Mouse (Mus musculus): ENCODE measurements around the gene Lypd6b. TPM values are rescaled to one million over a fixed set of nuclear protein-coding genes. Genes with fewer than 3 reads are reported as not detected.

Gene Lypd6b
- total RNA-seq, 1 experiment from 2014 or later = not detected

DNA sequence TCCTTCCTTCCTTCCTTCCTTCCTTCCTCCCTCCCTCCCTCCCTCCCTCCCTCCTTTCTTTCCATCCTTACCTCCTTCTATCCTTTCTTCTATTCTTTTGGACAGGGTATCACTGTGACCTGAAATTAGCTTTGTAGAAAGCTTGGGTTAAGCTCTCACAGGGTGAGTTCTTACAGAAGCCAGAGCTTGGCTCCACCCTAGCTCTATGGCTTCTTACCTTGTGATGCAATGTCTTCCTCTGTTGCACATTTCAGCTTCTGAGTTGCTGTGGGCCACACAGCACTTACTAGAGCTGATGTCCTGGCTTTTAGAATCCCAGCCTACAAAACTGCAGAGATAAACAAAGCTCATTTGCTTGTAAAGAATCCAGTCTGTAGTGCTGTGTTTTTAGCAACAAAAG, 64.5 kb downstream of the Lypd6b start:
- ATAC-seq (replicated peaks; ENCODE audit: insufficient number of reproducible peaks, low FRiP score, low TSS enrichment, poor library complexity, severe bottlenecking) = no peak

DNA sequence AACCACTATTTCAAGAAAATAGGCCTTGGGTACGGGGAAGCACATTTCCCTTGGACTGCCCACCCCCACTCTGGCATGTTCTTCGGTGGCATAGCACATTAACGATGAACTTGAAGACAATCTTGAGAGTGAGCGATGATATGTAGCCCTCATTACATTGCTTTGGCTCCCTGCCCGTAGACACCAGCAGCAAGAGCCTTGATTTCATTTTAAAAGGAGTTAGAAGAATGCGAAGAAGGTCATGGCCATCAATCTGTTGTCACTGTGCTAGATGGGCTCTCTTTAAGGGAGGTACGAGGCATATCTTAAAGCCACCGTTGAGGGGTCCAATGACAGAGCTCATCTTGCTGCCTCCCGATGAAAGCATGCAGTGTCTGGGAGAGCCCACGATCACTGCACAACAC, 68.7 kb downstream of the Lypd6b start:
- ATAC-seq (replicated peaks; ENCODE audit: insufficient number of reproducible peaks, low FRiP score, low TSS enrichment, poor library complexity, severe bottlenecking) = no peak

DNA sequence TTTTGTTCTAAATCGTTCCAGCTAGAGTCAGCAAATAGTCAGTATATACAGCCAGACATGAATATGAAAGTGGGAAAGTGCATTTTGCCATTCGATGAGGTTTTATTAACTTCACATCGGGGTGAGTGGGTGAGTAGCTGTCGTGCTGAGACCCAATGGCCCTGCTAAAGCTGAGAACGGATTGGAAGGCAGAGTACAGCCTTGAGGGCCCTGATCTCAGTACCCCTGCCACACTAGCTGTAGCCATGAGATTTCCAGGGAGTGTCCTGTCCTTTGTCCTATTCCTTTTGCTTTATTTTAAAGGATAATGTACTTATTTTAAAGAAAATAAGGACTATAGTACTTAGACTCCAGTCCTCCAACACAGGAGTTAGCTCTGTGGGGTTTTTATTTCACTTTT, 69.1 kb downstream of the Lypd6b start:
- no peak for ATAC-seq (replicated peaks; ENCODE audit: insufficient number of reproducible peaks, low FRiP score, low TSS enrichment, poor library complexity, severe bottlenecking)

DNA sequence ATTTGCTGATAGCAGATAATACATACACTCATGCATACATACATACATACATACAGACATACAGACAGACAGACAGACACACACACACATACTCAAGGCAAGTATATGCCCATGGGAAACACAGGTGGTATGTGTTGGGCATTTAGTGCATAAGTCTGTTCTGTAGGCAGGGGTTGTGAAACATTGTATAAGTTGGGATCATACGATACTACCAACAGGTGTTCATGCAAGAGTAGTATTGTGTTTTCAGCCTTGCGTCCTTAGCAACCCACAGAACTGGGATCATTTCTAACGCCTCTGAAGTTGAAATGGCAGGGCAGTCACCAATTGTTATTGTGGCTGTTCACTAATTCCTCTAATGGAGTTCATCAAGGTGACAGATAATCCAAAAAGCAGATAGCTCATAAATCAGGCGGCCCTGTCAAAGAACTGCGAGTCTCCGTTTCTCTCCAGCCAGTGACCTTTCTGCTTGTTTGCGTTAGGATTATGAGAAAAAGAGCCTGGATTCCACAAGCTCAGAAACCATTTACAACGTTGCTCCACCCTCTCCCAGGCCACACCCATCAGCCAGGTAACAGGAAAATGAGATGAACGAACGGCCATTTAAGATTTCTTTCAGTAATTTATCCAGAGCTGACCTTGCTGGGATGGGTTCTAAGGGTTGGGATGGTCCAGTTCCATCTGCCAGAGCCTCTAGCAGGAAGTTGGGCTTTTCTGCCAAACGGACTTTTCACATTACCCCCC, 72.9 kb downstream of the Lypd6b start:
- no peak for ATAC-seq (replicated peaks; ENCODE audit: insufficient number of reproducible peaks, low FRiP score, low TSS enrichment, poor library complexity, severe bottlenecking)

DNA sequence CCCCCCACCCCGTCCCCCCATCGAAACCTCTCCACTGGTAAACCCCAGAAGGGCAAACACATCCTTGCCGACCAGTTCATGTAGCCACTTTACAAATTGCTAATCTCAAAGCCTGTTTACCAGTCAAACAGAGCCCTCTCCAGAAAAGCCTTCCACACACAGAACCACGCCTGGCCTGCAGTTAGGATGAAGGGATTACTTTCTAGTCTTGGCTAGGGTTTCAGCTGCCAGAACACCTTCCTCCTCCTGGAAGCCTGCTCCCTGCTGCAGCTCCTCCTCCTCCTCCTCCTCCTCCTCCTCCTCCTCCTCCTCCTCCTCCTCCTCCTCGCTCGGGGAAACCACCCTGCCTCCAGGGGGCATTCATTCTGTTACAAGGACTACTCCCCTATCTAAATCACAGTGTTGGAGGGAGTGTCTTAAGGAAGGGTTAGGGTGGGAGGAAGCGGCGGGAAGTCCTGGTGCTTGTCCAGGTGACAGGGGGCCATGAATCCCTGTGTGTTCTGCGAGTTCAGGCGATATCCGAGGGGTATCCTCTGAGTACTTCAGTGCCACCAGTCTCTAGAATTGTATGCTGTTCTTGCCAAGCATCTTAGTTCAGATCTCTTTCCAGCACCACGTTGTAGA, 73.6 kb downstream of the Lypd6b start:
- ATAC-seq (replicated peaks; ENCODE audit: insufficient number of reproducible peaks, low FRiP score, low TSS enrichment, poor library complexity, severe bottlenecking) = no peak

DNA sequence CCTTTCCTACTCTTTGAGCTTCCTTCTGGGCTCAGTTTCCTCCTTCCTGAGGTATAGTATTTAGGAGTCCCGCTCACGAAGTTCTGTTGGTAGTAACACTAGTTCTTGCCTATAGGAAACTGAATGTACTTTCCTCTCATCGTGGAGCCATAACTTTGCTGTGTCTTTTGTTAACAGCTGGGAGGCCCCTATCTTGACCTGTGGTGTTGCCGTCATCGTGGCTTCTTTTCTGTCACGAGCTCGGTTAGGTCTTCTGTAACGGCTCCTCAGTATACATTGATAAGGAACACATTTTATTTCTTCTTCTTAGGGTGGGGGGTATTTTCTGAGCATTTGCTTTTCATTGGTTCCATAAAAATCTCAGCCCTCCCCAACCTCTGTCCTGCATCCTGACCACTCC, 74.2 kb downstream of the Lypd6b start:
- no peak for ATAC-seq (replicated peaks; ENCODE audit: insufficient number of reproducible peaks, low FRiP score, low TSS enrichment, poor library complexity, severe bottlenecking)

DNA sequence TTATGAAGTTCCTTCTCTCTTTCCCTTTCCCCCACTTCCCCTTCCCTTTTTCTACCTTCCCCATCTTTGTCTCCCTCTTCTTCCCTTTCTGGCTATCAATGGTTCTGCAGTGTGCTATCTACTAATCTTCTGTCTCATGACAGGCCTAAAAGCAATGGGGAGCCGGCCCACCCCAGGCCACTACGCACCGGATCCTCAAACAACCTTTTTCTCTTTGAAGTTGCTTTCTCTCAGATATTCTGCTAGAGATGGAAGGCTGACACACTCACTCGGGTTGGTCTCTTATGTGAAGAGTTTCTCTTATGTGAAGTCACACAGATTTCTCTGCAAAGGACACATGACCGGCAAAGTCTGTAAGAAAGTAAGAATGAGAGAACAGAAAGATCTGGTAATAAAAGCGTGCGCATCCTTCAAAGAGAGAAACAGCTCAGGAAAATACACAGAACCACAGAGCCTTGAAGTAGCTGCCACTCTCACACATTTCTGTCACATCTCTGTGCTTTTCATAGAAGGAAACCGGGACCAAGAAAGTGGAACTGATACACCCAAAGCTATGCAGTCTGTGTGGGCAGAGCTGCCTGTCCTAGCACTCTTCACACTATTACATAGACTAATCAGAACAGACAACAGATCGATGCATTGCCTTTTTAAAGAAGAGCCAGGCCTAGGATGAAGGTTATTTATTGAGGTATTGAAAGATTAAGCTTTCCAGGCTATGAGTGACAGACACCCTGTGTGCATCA, 80.8 kb downstream of the Lypd6b start:
- ATAC-seq (replicated peaks; ENCODE audit: insufficient number of reproducible peaks, low FRiP score, low TSS enrichment, poor library complexity, severe bottlenecking) = no peak

DNA sequence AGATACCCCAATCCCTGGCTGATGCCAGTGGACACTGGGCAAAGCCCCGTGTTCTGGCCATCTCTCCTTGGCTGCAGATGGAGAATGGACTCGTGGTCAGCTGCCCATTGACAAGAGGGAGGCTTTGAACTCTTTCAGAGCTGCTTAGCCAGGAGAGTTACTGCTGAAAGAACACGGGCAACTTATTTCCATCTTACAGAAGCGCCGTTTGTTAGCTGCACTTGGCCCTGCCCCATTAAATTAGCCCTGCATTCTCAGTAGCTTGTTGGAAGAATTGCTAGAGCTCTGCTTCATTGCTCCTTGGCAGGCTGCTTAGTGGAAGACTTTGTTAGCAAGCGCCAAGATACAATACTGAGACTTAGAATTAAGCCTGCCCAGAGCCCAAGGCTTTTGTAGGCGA, 81.6 kb downstream of the Lypd6b start:
- ATAC-seq (replicated peaks; ENCODE audit: insufficient number of reproducible peaks, low FRiP score, low TSS enrichment, poor library complexity, severe bottlenecking) = no peak

DNA sequence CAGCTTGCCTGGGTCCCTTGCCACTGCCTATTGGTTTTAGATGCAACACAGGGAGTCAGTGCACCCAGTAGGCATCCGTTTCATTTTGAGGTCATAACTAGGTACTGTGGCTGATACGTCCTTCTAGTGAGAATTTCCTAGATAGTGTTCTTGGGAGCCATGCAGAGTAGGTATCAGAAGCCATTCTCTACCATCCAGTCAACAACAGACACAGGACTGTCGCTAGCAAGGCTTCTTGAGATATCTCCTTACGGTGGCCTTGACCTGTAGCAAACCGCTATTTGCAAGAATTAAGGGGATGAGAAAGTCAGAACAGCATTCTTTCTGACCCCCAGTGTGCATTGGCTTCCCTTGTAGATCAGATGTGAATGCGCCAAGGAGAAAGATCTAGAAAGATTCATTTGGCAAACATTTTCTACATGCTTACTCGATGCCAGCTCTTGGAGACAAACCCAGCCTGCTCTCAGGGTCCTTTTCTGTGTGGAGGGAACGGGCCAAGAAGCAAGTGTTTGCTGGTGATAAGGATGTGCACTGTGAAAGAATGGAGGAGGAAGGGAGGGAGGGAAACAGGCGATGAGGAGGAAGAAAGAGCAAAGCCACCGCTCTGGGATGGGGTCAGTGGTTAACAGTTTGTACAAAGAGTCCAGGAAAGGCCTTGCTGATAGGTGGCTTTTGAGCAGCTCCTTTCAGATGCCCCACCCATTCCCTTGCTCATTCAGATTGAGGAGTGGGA, 82.5 kb downstream of the Lypd6b start:
- ATAC-seq (replicated peaks; ENCODE audit: insufficient number of reproducible peaks, low FRiP score, low TSS enrichment, poor library complexity, severe bottlenecking) = no peak

DNA sequence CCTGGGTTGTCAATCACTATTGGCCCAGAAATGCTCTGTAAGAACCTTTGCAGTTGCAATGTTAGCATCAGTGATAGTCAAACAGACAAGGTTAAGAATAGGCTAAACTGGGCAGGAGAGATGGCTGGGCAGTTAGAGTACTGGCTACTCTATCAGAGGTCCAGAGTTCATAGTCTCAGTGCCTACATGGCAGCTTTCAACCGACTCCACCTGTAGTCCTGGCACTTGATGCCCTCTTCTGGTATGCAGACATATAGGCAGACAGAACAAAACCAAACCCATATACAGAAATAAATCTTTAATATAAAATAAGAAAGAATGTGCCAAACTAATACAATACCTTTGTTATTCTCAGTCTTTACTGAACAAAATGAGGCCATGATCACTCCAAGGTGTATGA, 83.5 kb downstream of the Lypd6b start:
- ATAC-seq (replicated peaks; ENCODE audit: insufficient number of reproducible peaks, low FRiP score, low TSS enrichment, poor library complexity, severe bottlenecking) = no peak

DNA sequence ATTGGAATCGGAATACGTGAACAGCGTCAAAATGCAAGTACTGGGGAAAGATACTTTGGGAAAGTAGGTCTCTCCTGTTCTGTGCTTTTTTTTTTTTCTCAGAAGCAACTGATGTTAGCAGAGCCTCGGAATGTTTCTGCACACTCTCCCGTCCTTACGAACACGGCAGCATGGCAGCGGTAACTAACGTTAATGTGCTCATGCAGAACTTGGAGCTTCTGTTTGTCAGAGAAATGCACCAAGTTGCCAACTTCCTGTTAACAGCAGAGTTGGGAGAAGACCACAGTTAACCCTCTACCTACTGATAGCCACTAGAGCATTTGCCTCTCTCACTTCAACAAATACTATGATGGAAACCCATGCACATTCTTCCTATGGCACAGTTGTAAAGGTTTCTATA, 93.0 kb downstream of the Lypd6b start:
- ATAC-seq (replicated peaks; ENCODE audit: insufficient number of reproducible peaks, low FRiP score, low TSS enrichment, poor library complexity, severe bottlenecking) = no peak

DNA sequence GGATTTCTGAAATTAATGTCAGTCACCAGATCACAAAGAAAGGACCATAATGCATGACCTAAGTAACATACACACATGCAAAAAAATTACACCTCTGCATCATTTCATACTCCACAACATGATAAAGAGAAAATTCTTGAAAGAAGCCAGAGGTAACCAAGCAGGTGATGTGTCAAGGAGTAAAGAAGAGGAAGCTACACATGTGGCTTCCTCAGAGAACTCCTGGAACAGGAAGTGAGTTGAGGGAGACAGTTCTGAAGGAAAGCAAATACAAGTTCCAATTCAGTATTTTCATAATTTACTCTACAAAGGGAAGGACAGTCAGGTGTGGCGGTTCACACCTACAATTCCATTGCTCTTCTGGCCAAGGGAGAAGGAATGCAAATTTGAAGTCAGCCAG, 93.5 kb downstream of the Lypd6b start:
- ATAC-seq (replicated peaks; ENCODE audit: insufficient number of reproducible peaks, low FRiP score, low TSS enrichment, poor library complexity, severe bottlenecking) = no peak

DNA sequence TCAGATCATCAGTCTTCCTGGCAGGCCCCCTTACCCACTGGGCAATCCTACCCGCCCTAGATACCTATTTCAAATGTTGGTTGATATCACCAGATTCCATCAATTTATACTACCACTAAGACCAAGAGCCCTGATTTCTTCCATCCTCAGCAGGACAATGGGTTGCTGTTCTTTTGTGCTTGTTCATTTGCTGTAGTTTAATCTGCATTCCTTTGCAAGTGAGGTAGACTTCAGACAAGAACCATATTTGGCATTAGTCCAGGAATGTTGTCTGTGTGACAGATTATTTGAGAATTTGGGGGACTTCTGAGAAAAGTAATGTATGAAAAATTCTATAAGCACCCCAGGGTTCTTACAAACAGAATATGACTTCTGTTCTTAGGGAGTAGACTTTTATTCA, 95.0 kb downstream of the Lypd6b start:
- no peak for ATAC-seq (replicated peaks; ENCODE audit: insufficient number of reproducible peaks, low FRiP score, low TSS enrichment, poor library complexity, severe bottlenecking)

DNA sequence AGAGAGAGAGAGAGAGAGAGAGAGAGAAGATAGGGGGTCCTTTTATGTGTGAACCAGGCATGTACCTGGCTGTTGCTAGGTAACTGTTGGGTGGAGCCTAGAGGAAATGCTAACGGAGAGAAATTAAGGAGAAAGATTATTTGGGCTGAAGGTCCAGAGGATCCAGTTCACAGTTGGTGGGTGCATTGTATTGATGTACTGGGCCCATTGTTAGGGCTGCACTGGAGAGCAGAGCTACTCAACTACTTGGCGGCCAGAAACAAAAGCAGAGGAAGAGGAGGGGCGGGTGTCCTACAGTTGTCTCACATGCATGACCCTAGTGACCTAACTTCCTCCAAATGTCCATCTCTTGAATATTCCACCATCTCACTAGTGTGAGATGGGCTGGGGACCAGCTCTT, 96.5 kb downstream of the Lypd6b start:
- ATAC-seq (replicated peaks; ENCODE audit: insufficient number of reproducible peaks, low FRiP score, low TSS enrichment, poor library complexity, severe bottlenecking) = no peak

DNA sequence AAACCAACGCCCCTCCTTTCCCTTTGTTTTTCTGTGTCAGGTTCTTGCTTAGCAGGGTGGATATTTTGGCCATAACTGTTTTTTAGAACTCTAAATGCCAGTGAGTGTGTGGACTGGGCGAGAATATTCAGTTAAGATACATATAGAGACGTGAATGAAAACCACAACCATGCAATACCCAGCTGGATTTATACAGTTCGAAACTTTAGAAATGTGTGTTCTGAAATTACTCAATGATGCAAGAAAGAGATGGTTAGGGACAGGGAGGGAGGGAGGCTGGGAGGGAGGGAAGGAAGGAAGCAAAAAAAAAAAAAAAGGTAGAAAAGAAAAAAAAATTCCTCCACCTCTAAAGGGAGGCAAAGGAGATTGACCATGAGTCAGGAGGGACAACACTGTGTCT, 98.7 kb downstream of the Lypd6b start:
- ATAC-seq (replicated peaks; ENCODE audit: insufficient number of reproducible peaks, low FRiP score, low TSS enrichment, poor library complexity, severe bottlenecking) = no peak

DNA sequence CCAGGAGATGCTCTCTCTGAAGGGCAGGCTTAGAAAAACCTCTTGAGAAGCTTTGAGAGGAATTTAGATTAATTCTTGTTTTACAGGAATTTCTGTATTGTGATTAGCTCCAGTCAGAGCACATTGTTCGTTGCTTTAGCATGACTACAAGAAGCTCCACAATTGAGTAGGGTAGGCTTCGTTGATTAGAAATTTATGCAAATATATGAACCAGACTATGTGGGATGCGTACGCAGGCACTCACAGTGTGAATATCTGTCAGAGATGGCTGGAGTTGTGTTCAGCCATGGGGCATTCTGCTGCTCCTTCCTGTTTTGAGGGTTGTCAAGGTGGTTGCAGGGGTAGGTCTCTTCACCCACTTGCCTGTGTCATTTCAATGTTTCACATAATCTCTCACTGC, 100.9 kb downstream of the Lypd6b start:
- ATAC-seq (replicated peaks; ENCODE audit: insufficient number of reproducible peaks, low FRiP score, low TSS enrichment, poor library complexity, severe bottlenecking) = no peak

DNA sequence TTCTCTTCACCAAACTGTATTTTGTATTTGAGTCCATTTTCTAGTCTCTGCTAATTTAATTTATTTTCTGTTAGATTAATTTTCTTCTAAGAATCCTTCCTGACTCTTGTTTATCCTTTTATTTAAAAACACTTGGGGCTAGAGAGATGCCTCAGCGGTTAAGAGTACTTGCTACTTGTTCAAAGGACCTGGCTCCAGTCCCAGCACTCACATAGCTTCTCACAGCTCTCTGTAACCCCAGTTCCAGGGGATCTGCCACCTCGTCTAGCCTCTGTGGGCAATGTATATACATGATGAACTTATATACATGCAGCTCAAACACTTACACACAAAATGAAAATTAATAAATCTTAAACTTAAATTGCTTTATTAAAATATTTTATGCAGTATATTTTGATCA, 103.2 kb downstream of the Lypd6b start:
- ATAC-seq (replicated peaks; ENCODE audit: insufficient number of reproducible peaks, low FRiP score, low TSS enrichment, poor library complexity, severe bottlenecking) = no peak

DNA sequence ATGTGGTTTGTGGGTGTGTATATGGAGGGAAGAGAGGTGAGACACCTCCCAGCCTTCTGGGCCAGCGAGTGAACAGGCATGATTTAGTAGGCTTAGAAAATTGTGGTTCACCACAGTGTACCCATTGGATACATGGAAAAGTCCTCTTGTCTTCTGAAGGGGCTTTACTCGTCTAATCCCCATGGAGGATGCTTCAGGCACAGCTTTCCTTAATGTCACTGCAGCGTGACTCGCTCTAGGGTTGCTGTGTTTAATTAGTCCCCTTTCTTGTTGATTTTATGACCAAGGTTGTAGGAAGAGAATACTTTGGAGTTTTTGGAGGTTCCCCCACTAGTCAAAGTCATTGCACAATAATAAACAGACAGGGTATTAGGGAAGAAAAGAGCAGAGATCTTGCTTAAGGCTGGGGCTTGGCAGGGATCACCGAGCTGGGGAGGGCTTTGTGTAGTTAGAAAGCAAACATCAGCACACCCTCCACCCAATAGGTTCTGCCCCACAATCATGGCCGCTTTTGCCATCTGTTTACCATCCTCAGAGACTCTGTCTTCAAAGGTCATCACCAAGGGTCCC, 122.4 kb downstream of the Lypd6b start:
- no peak for ATAC-seq (replicated peaks; ENCODE audit: insufficient number of reproducible peaks, low FRiP score, low TSS enrichment, poor library complexity, severe bottlenecking)

All from monocyte, adult 5-6 weeks (primary cell).